Mouse (Mus musculus) heart, adult 9 months (tissue): ENCODE data around the gene Rab38.

Experiments
- DNase-seq, 2 experiments: peaks; one replicate each; pipeline ENCODE4 v3.0.0; 2022; ENCODE audit warnings: low spot score in 2 of 2

Rab38 gene

GRCm38 (mm10) chr7:88429786-88430691 is at the start of gene Rab38:
Gene Rab38 (plus strand): TSS chr7:88430273.
- peak in 1 of 2 experiments; percentile 3 for DNase-seq

GRCm38 (mm10) chr7:88394568-88394967 is 35.5 kb upstream of the Rab38 start:
- no peak for DNase-seq

- DNase-seq, result no peak
These were observed 34.3 kb upstream of the Rab38 start for GRCm38 (mm10) chr7:88395745-88396144.

- DNase-seq, result no peak
These were observed 24.8 kb upstream of the Rab38 start for GRCm38 (mm10) chr7:88405311-88405710.

GRCm38 (mm10) chr7:88406466-88406865 is 23.6 kb upstream of the Rab38 start:
- DNase-seq, result no peak

- DNase-seq, result no peak
These were observed 8.3 kb upstream of the Rab38 start for GRCm38 (mm10) chr7:88421821-88422220.

GRCm38 (mm10) chr7:88423889-88424288 is 6.2 kb upstream of the Rab38 start:
- no peak for DNase-seq

GRCm38 (mm10) chr7:88425744-88426143 is 4.3 kb upstream of the Rab38 start:
- DNase-seq, result no peak

GRCm38 (mm10) chr7:88427484-88427883 is 2.6 kb upstream of the Rab38 start:
- no peak for DNase-seq

- DNase-seq, result no peak
These were observed 615 bp downstream of the Rab38 start for GRCm38 (mm10) chr7:88430692-88431084.

GRCm38 (mm10) chr7:88440301-88440700 is 10.2 kb downstream of the Rab38 start:
- no peak for DNase-seq

GRCm38 (mm10) chr7:88442649-88443048 is 12.6 kb downstream of the Rab38 start:
- no peak for DNase-seq

- DNase-seq, result no peak
These were observed 13.4 kb downstream of the Rab38 start for GRCm38 (mm10) chr7:88443435-88443834.

GRCm38 (mm10) chr7:88445320-88445903 is 15.3 kb downstream of the Rab38 start:
- no peak for DNase-seq

- DNase-seq, result no peak
These were observed 23.2 kb downstream of the Rab38 start for GRCm38 (mm10) chr7:88453234-88453633.

GRCm38 (mm10) chr7:88457827-88458226 is 27.8 kb downstream of the Rab38 start:
- DNase-seq, result no peak

- DNase-seq, result no peak
These were observed 37.7 kb downstream of the Rab38 start for GRCm38 (mm10) chr7:88467754-88468153.

- DNase-seq, result no peak
These were observed 52.1 kb downstream of the Rab38 start for GRCm38 (mm10) chr7:88482110-88482619.

GRCm38 (mm10) chr7:88482628-88483027 is 52.6 kb downstream of the Rab38 start:
- no peak for DNase-seq

- no peak for DNase-seq
These were observed 60.9 kb downstream of the Rab38 start for GRCm38 (mm10) chr7:88491020-88491419.

- DNase-seq, result no peak
These were observed 72.2 kb downstream of the Rab38 start for GRCm38 (mm10) chr7:88502217-88502817.

GRCm38 (mm10) chr7:88509748-88510147 is 79.7 kb downstream of the Rab38 start:
- DNase-seq, result no peak

GRCm38 (mm10) chr7:88522481-88522880 is 92.4 kb downstream of the Rab38 start:
- DNase-seq, result no peak
